Mouse (Mus musculus) midbrain, embryonic 15.5 days (tissue): ENCODE results near the gene Vipr1. TPM values are rescaled to one million over a fixed set of nuclear protein-coding genes. Genes with fewer than 3 reads are reported as not detected.
A peak's percentile ranks its signal among the peaks of the same experiment; 100 is the strongest.

Source experiments
- ATAC-seq: fragments of 200-750 bp; cut with Nextera tagmentation; replicated peaks from 2 replicates; pipeline ENCODE4 v1.8.0; 2017; ENCODE audit warnings: moderate TSS enrichment
- H3K27ac ChIP-seq: fragments of 300-500 bp; sonication (generic); 2 replicates; pipeline ENCODE4 v1.5.1; 2015; ENCODE audit warnings: mild to moderate bottlenecking, inconsistent platforms
- H3K27me3 ChIP-seq: fragments of 300-500 bp; sonication (generic); replicated peaks from 2 replicates; pipeline ENCODE4 v1.6.1; 2015; ENCODE audit warnings: inconsistent platforms
- H3K36me3 ChIP-seq: fragments of 300-500 bp; sonication (generic); replicated peaks from 2 replicates; pipeline ENCODE4 v1.6.1; 2015; ENCODE audit warnings: inconsistent platforms
- H3K4me1 ChIP-seq: fragments of 300-500 bp; sonication (generic); 2 replicates; pipeline ENCODE4 v1.6.1; 2015; ENCODE audit warnings: inconsistent platforms
- H3K4me2 ChIP-seq: fragments of 300-500 bp; sonication (generic); 2 replicates; pipeline ENCODE4 v1.6.1; 2015; ENCODE audit warnings: inconsistent platforms, mild to moderate bottlenecking, moderate library complexity
- H3K4me3 ChIP-seq: fragments of 300-500 bp; sonication (generic); 2 replicates; pipeline ENCODE4 v1.5.1; 2015; ENCODE audit warnings: mild to moderate bottlenecking, inconsistent platforms
- H3K9ac ChIP-seq: fragments of 300-500 bp; sonication (generic); 2 replicates; pipeline ENCODE4 v1.6.1; 2015; ENCODE audit warnings: mild to moderate bottlenecking, inconsistent platforms
- H3K9me3 ChIP-seq: fragments of 300-500 bp; sonication (generic); 2 replicates; pipeline ENCODE4 v1.6.1; 2016; ENCODE audit warnings: inconsistent platforms
- WGBS: fragments of 180-500 bp; shearing (Covaris S2); methylation state at CpG from one replicate; pipeline ENCODE4 v1.1.7; 2015; ENCODE audit warnings: mixed read lengths; 5-methylcytosine and 5-hydroxymethylcytosine counted together
- polyA plus RNA-seq: library from polyadenylated mRNA; unstranded; fragments of >200 nt; fragmentation: Nextera tagmentation; extraction: Ambion mirVana; gene quantifications from 2 replicates; pipeline ENCODE4 v1.2.1, GENCODE M21; 2015

The Vipr1 gene
- polyA plus RNA-seq, 1 experiment from 2014 or later, result 0.15 TPM

DNA sequence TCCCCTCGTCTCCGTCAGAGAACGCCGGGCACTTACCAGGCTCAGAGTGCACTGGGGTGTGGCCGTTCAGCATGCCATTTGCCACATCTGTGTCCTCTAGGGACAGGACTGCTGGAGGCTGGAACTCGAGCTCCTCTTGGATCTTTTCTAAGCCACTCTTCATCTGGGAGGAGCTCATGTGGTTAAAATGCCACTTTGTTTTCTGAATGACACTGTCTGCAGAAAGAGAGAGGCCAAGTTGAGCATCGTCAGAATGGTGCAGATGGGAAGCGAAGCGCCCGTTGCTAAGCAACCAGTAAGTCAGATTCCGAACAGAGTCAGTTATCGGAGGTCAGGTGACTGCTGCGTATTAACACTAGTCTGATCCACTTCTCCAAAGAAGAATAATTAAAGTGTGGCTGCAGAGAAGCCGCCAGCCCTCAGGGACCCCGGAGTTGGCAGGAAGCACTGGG, 47.7 kb downstream of the Vipr1 start:
- Histone ChIP-seq H3K36me3 (peaks cover 16% of the 10 kb centered on the region), H3K27ac (peak overlapping the region; percentile 86), H3K9ac (no peak overlapping the region), H3K27me3 (no peaks in the 10 kb centered on the region), H3K4me1 (peaks cover 26% of the 10 kb centered on the region), H3K9me3 (no peaks in the 10 kb centered on the region), H3K4me2 (peak overlapping the region; percentile 45), H3K4me3 (peak overlapping the region; percentile 24)
- peak; percentile 93 for ATAC-seq
- WGBS, result 24% methylated on average over 15 of the region's 15 CpGs

DNA sequence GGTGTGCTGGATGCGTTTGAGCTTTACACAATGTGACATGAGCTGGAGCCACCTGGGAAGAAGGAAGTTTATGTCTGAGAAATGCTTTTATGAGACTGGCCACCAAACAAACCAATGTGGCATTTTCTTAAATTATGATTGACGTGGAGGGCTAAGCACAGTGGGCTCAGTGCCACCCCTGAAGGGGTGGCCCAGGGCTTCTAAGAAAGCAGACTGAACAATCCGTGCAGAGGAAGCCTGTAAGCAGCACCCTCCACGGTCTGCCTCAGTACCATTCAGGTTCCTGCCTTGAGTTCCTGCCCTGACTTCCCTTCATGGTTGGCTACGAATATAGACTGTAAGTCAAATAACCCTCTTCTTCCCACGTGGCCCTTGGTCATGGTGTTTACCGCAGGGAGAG, 48.2 kb downstream of the Vipr1 start:
- WGBS, result 59% methylated on average over 7 of the region's 7 CpGs
- Histone ChIP-seq H3K4me1 (peaks cover 26% of the 10 kb centered on the region), H3K36me3 (peaks cover 14% of the 10 kb centered on the region), H3K27me3 (no peaks in the 10 kb centered on the region), H3K4me3 (no peak overlapping the region), H3K9ac (no peak overlapping the region), H3K9me3 (no peaks in the 10 kb centered on the region), H3K27ac (peak overlapping the region; percentile 86), H3K4me2 (peak overlapping the region; percentile 45)
- ATAC-seq, result peak; percentile 57

DNA sequence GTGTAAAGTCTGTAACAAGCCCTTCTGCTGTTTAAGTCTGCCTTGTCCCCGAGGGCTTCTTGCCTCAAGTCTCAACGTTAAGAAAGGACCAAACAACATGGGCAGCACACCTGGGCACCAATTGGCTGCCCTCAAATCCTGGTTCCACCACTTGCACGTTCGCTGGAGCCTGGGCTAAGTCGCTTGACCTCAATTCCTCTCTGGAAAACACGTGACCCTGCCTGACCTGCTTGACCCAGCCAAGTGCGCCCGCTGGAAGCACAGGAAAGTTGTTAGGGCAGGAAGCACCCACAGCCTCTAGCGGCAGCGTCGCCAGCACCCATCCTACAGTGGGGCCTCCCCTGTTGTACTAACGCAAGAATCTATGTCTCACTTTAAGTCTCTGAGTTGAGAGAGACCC, 52.2 kb downstream of the Vipr1 start:
- H3K9me3 ChIP-seq, result no peaks in the 10 kb centered on the region
- no peak overlapping the region for H3K27ac ChIP-seq
- H3K36me3 ChIP-seq, result peaks cover 7% of the 10 kb centered on the region
- no peak overlapping the region for H3K4me2 ChIP-seq
- 82% methylated on average over 12 of the region's 12 CpGs for WGBS
- H3K9ac ChIP-seq, result no peak overlapping the region
- H3K27me3 ChIP-seq, result no peaks in the 10 kb centered on the region
- H3K4me3 ChIP-seq, result no peak overlapping the region
- no peak for ATAC-seq
- H3K4me1 ChIP-seq, result peaks cover 19% of the 10 kb centered on the region

DNA sequence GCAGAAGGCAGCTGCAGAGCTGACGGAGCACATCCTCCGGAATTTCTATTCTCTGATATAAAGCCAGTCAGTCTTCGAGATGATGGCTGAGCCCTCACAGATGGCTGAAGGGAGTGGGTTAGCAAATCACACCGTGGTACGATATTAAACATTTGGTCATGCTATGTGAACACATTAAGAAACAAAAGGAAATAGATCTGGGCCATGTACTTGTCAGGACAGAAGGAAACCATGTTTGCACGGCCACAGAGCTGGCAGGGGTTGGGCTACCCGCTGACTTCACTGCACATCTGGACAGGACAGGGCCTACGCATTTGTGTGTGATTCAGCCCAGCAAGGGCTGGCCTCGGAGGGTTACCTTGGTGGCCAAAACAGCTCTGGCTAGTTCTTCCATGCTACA, 54.1 kb downstream of the Vipr1 start:
- H3K27me3 ChIP-seq, result no peaks in the 10 kb centered on the region
- 90% methylated on average over 9 of the region's 9 CpGs for WGBS
- H3K4me3 ChIP-seq, result no peak overlapping the region
- no peaks in the 10 kb centered on the region; the same call in 1 of the 2 replicates for H3K4me1 ChIP-seq
- H3K36me3 ChIP-seq, result peaks cover 7% of the 10 kb centered on the region
- ATAC-seq, result no peak
- H3K9me3 ChIP-seq, result no peaks in the 10 kb centered on the region
- H3K4me2 ChIP-seq, result no peak overlapping the region
- H3K27ac ChIP-seq, result no peak overlapping the region
- no peak overlapping the region for H3K9ac ChIP-seq

DNA sequence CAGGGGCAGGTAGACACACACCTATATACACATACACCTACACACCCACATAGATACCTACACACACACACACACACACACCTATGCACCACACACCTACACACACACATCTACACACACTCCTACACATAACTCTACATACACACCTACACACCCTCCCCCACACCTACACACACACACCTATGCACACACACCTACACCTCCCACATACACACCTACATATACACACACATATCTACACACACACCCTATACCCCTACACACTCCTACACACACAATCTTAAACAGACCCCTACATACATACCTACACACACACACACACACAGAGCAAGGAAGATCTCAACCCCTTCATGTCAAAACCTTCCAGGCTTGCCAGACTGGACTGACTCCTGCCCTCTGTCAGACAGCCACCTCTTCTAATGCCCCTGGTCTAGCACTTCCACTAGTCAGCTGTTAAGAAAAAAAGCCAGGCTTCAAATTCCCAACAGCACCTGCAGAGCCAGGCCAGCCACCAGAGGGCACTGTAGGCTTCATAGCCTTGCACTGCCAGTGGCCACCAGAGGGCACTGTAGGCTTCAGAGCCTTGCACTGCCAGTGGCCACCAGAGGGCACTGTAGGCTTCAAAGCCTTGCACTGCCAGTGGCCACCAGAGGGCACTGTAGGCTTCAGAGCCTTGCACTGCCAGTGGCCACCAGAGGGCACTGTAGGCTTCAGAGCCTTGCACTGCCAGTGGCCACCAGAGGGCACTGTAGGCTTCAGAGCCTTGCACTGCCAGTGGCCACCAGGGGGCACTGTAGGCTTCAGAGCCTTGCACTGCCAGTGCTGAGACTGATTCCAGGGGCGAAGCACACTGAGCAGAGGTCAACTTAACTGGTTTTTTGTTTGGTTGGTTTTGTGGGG, 54.9 kb downstream of the Vipr1 start:
- Histone ChIP-seq H3K9me3 (no peaks in the 10 kb centered on the region), H3K27ac (no peak overlapping the region), H3K4me2 (no peak overlapping the region), H3K9ac (no peak overlapping the region), H3K36me3 (peaks cover 4% of the 10 kb centered on the region), H3K4me1 (peaks cover 2% of the 10 kb centered on the region), H3K27me3 (no peaks in the 10 kb centered on the region), H3K4me3 (no peak overlapping the region)
- ATAC-seq, result no peak; the same call in 1 of the 2 replicates
- 92% methylated on average over 1 of the region's 1 CpGs for WGBS

DNA sequence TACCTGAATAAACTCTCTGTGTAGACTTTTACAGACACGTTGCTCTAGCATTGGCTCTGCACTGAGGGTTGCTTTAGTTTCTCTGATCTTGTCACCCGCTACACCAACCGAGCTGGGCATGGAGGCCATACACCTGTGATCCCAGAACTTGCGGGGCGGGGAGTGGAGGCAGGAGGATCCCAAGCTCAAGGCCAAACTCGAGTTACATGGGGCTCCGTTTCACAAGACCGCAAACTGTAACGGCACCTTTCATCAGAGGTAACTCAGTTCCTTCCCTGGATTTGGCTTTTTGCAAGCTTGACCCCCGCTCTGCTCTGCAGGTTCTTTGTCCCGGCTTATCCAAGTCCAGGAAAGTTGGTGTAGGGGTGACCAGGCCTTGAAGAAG, 61.7 kb downstream of the Vipr1 start:
- Histone ChIP-seq H3K9me3 (no peaks in the 10 kb centered on the region), H3K4me1 (peaks cover 30% of the 10 kb centered on the region), H3K4me2 (peak overlapping the region; percentile 91), H3K9ac (peak overlapping the region; percentile 75), H3K36me3 (no peaks in the 10 kb centered on the region), H3K4me3 (peak overlapping the region; percentile 87), H3K27ac (no peak overlapping the region), H3K27me3 (no peaks in the 10 kb centered on the region)
- WGBS, result 37% methylated on average over 11 of the region's 11 CpGs
- no peak; the same call in 1 of the 2 replicates for ATAC-seq

DNA sequence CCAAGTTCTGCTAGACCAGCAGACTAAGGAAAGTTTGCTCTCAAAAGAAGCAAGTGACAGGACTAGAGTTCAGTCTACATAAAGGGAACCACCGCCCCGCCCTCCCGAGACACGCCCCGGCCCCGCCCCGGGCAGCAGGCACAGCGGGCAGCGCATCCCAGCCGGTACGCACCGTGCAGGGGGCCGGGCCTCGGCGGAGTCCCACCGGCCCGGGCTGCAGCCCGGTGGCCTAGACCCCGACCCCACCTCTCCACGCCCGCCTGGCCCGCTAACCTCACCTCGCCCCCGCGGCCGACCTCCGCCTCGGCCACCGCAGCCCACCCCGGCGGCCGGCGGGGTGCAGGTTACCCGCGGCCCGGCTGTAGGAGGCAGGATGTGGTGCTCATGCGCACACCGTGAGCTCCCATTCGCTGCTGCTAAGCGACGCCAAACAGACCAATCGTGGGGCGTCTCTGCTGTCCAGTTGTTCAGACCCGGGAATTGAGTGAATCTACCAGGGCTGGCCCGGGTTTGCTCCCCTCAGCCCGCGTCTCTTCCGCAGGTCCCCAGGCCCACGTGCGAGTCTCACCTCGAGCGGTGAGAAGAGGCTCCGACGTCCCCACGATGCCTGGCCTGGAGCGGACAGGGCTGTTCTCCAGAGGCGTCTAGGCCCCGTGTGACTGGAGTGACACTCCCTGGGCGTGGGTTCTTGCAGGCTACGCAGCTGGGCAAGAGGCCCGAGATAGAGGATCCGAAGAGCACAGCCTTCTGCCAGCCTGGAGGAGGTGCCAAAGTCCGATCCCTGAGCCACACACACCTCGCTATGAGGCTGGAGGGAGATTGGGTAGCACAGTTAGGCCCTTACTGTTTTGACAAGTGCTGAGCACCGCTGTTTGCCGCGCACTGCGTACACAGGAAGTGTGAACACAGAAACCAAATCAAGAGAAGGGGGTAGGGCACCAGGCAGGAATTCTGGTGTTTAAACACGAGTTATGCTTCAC, 62.4 kb downstream of the Vipr1 start, which contains the start of gene Sec22c:
TSS of gene Sec22c (minus strand) at position 845 of the 980 bp plus-strand sequence.
- peak; percentile 96 for ATAC-seq
- H3K27ac ChIP-seq, result peak within 1 kb of the TSS; percentile 76
- peak within 1 kb of the TSS; percentile 87 for H3K4me3 ChIP-seq
- no peaks in the 10 kb centered on the region for H3K36me3 ChIP-seq
- peaks cover 33% of the 10 kb centered on the region for H3K4me1 ChIP-seq
- H3K9ac ChIP-seq, result peak within 1 kb of the TSS; percentile 75
- H3K9me3 ChIP-seq, result no peaks in the 10 kb centered on the region
- peak within 1 kb of the TSS; percentile 91 for H3K4me2 ChIP-seq
- H3K27me3 ChIP-seq, result no peaks in the 10 kb centered on the region
- WGBS, result 1% methylated on average over 69 of the region's 69 CpGs

DNA sequence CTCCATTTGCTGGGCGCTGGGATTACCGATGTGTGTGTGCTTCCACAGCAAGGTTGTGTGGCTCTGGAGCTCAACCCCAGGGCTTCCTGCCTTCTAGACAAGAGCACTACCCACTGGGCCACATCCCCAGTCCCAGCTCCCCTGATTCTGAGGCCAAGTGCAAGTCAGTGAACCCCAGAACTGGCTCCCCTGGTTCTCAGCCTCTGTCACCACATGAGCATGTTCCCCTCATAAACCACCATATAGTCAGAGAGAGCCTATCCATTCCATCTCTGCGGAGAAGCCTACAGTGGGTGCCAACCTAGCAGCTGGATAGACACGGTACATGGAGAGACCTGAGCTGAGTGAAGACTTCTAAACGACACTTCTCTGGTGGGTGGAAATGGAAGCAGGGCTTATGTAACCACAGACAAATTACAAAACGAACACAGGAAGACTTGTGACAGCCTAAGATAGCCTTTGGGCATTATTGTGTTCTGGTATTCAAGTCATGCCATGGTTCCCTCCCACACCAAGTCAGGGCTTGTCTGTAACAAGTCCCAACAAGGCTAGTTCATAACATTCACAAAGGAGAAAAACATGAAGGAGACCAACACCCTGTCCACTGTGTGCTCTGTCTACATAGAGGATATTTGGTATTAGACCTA, 63.6 kb downstream of the Vipr1 start:
- Histone ChIP-seq H3K9me3 (no peaks in the 10 kb centered on the region), H3K36me3 (no peaks in the 10 kb centered on the region), H3K9ac (no peak overlapping the region), H3K4me3 (no peak overlapping the region), H3K27me3 (no peaks in the 10 kb centered on the region), H3K4me2 (no peak overlapping the region), H3K4me1 (peaks cover 39% of the 10 kb centered on the region), H3K27ac (no peak overlapping the region)
- WGBS, result 82% methylated on average over 6 of the region's 6 CpGs
- ATAC-seq, result no peak

DNA sequence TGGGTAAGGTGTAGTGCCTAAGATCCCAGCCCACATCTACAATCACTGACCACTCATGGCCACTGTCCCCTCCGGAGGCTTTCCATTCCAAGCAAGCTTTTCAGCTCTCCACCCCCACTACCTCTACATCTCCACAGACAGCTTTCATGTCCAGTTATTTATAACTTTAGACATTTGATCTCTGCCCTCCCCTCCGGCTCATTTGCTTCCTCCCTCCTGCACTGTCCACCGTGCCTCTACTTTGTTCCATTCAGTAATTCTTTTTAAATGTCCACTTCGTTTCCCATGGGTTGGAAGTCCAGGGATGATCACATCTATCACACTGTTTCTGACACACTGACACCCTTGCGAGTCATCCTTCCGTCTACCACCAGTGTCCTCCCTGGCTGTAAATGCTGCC, 65.3 kb downstream of the Vipr1 start:
- 71% methylated on average over 6 of the region's 6 CpGs for WGBS
- Histone ChIP-seq H3K9me3 (no peaks in the 10 kb centered on the region), H3K27ac (no peak overlapping the region)

DNA sequence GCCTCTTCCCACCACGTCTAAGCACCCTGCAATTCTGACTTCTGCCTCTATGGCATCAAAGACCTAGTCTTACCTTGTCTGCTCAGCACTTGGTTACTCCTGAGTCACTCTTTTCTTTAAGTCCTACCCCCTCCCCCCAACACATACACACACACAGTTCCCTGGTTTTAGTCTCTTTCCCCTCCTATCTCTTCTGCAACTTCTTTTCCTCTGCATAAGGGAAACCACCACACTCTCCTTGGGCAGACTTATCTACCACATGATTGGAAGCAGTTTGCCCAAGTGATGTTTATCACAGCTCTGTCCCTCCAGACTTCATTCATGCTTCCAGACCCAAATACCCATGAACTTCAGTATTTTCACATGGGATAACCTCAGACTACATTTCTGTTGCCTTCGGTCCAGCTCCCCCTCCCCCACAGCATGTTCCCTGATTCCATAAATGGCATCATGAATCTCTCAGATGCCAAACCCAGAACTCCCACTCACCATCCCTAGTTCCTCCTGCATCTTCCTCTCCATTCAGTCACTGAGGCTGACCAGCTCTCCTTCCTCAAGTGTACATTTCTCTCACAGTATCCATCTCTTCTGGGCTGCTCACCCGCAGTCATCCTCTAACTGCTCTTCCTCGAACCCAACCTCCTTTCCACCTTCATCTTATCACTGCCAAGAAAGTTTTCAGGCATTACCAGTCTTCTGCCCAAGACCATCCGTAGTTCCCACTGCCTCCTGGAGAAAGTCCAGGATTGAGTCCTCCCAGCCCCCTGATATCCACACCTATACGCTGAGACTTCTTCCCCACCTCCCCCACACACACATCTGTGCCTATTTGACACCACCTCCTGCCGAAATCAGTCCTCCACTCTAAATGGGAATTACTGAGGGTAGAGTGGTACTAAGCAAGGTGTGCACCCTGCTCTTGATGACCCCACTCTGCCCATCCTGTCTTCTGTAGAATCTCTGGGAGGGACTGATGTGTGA, 66.3 kb downstream of the Vipr1 start:
- WGBS, result 72% methylated on average over 7 of the region's 7 CpGs
- no peaks in the 10 kb centered on the region for H3K9me3 ChIP-seq
- ATAC-seq, result no peak
- H3K4me3 ChIP-seq, result no peak overlapping the region
- peaks cover 11% of the 10 kb centered on the region; the same call in 1 of the 2 replicates for H3K36me3 ChIP-seq
- peaks cover 35% of the 10 kb centered on the region for H3K4me1 ChIP-seq
- H3K4me2 ChIP-seq, result no peak overlapping the region
- H3K27ac ChIP-seq, result no peak overlapping the region
- H3K27me3 ChIP-seq, result no peaks in the 10 kb centered on the region
- no peak overlapping the region for H3K9ac ChIP-seq

More for the DNA sequence above, 65.3 kb downstream of the Vipr1 start:
- Histone ChIP-seq H3K4me2 (no peak overlapping the region), H3K9ac (no peak overlapping the region), H3K27me3 (no peaks in the 10 kb centered on the region), H3K4me1 (peaks cover 45% of the 10 kb centered on the region), H3K4me3 (no peak overlapping the region), H3K36me3 (peaks cover 3% of the 10 kb centered on the region; the same call in 1 of the 2 replicates)
- ATAC-seq, result no peak
